Mouse (Mus musculus) layer of hippocampus, adult 2 months (tissue): ENCODE data around the gene Zbtb21. TPM values are rescaled to one million over a fixed set of nuclear protein-coding genes. Genes with fewer than 3 reads are reported as not detected.
A peak's percentile ranks its signal among the peaks of the same experiment; 100 is the strongest.
"Not testable (repeated sequence)": the region's sequence is repeated elsewhere in the genome, so short reads cannot be mapped to it uniquely, and the experiment has no call there.

Source experiments
- DNase-seq, 2 experiments: peaks; one replicate each; pipeline ENCODE4 v3.0.0; 2022; ENCODE audit warnings: low spot score in 2 of 2
- H3K27ac ChIP-seq: fragments of 200-600 bp; 2 replicates; pipeline ENCODE4 v1.8.1; 2022
- H3K4me3 ChIP-seq: fragments of 200-600 bp; 2 replicates; pipeline ENCODE4 v1.8.1; 2022; ENCODE audit warnings: mild to moderate bottlenecking
- CTCF ChIP-seq: fragments of 200-600 bp; conservative IDR thresholded peaks from 2 replicates; pipeline ENCODE4 v1.8.1; 2022; ENCODE audit warnings: antibody characterized with exemption, mild to moderate bottlenecking, moderate library complexity
- total RNA-seq, 2 experiments: library from RNA; stranded (reverse); gene quantifications; 2 replicates each; pipeline ENCODE4 v1.2.3; 2021

Zbtb21 gene
- total RNA-seq, 2 experiments from 2014 or later, result 30.0 to 30.7 TPM

- H3K4me3 ChIP-seq, result peak overlapping the region; percentile 99
- no peak for TF ChIP-seq CTCF
- peak overlapping the region; percentile 96 for H3K27ac ChIP-seq
- no peak for DNase-seq
Measured at GRCm38 (mm10) chr16:97961381-97962150, 856 bp downstream of the Zbtb21 start.

- no peak overlapping the region for H3K4me3 ChIP-seq
- no peak for DNase-seq
- no peak overlapping the region for H3K27ac ChIP-seq
- TF ChIP-seq CTCF, result no peak
Measured at GRCm38 (mm10) chr16:97960348-97960747, 2.1 kb downstream of the Zbtb21 start.

GRCm38 (mm10) chr16:97958401-97958973 is 3.9 kb downstream of the Zbtb21 start:
- Histone ChIP-seq H3K4me3 (no peak overlapping the region), H3K27ac (no peak overlapping the region)
- no peak for DNase-seq
- no peak for TF ChIP-seq CTCF

- TF ChIP-seq CTCF, result no peak
- H3K27ac ChIP-seq, result no peak overlapping the region
- H3K4me3 ChIP-seq, result no peak overlapping the region
- DNase-seq, result no peak
Measured at GRCm38 (mm10) chr16:97957626-97958025, 4.8 kb downstream of the Zbtb21 start.

- Histone ChIP-seq H3K27ac (no peak overlapping the region), H3K4me3 (no peak overlapping the region)
- no peak for TF ChIP-seq CTCF
- no peak for DNase-seq
Measured at GRCm38 (mm10) chr16:97956011-97956410, 6.4 kb downstream of the Zbtb21 start.

GRCm38 (mm10) chr16:97953300-97953699 is 9.1 kb downstream of the Zbtb21 start:
- no peak overlapping the region for H3K4me3 ChIP-seq
- H3K27ac ChIP-seq, result no peak overlapping the region
- no peak for DNase-seq
- TF ChIP-seq CTCF, result no peak

- H3K4me3 ChIP-seq, result no peak overlapping the region
- no peak for DNase-seq
- no peak for TF ChIP-seq CTCF
- no peak overlapping the region for H3K27ac ChIP-seq
Measured at GRCm38 (mm10) chr16:97952801-97953200, 9.6 kb downstream of the Zbtb21 start.

GRCm38 (mm10) chr16:97952371-97952770 is 10.1 kb downstream of the Zbtb21 start:
- no peak for DNase-seq
- no peak overlapping the region for H3K27ac ChIP-seq
- no peak overlapping the region for H3K4me3 ChIP-seq
- no peak for TF ChIP-seq CTCF

GRCm38 (mm10) chr16:97950061-97950460 is 12.4 kb downstream of the Zbtb21 start:
- TF ChIP-seq CTCF, result no peak
- DNase-seq, result no peak
- H3K4me3 ChIP-seq, result no peak overlapping the region

GRCm38 (mm10) chr16:97948836-97949235 is 13.6 kb downstream of the Zbtb21 start:
- DNase-seq, result no peak
- H3K27ac ChIP-seq, result no peak overlapping the region
- H3K4me3 ChIP-seq, result no peak overlapping the region
- TF ChIP-seq CTCF, result no peak

More at GRCm38 (mm10) chr16:97950061-97950460, 12.4 kb downstream of the Zbtb21 start:
- no peak overlapping the region for H3K27ac ChIP-seq

- not testable (repeated sequence) for H3K27ac ChIP-seq, DNase-seq, H3K4me3 ChIP-seq
Measured at GRCm38 (mm10) chr16:97946993-97947392, 15.4 kb downstream of the Zbtb21 start.

- DNase-seq, result no peak
- no peak overlapping the region for H3K27ac ChIP-seq
- TF ChIP-seq CTCF, result no peak
- H3K4me3 ChIP-seq, result no peak overlapping the region
Measured at GRCm38 (mm10) chr16:97941844-97942243, 20.6 kb downstream of the Zbtb21 start.

- no peak for DNase-seq
- Histone ChIP-seq H3K4me3 (no peak overlapping the region), H3K27ac (no peak overlapping the region)
- no peak for TF ChIP-seq CTCF
Measured at GRCm38 (mm10) chr16:97940471-97940973, 21.9 kb downstream of the Zbtb21 start.

GRCm38 (mm10) chr16:97935815-97936214 is 26.6 kb downstream of the Zbtb21 start:
- TF ChIP-seq CTCF, result no peak
- Histone ChIP-seq H3K27ac (no peak overlapping the region), H3K4me3 (no peak overlapping the region)
- no peak for DNase-seq
